Mouse (Mus musculus) MEL (cell line): ENCODE measurements around the gene Rnf220.

Experiments used
- CTCF ChIP-seq, 3 experiments: IDR thresholded peaks in 2 of 3; conservative IDR thresholded peaks in 1 of 3; 2 replicates each; pipeline ENCODE4 v1.5.1; 2011 to 2012; ENCODE audit warnings: low read length in 3 of 3, low read depth in 2 of 3, mild to moderate bottlenecking in 2 of 3, improper control_type of control experiment in 1 of 3, inconsistent platforms in 1 of 3, mixed read lengths in 1 of 3, moderate library complexity in 1 of 3; ENCODE audit not compliant: control insufficient read depth in 1 of 3, insufficient read depth in 1 of 3, poor library complexity in 1 of 3, severe bottlenecking in 1 of 3
- ELF1 ChIP-seq: IDR thresholded peaks from 2 replicates; pipeline ENCODE4 v1.6.1; 2014; ENCODE audit warnings: low read depth, mild to moderate bottlenecking, inconsistent platforms, low read length, improper control_type of control experiment, moderate library complexity
- MXI1 ChIP-seq: IDR thresholded peaks from 2 replicates; pipeline ENCODE4 v1.6.1; 2011; ENCODE audit warnings: mild to moderate bottlenecking, low read depth, low read length, improper control_type of control experiment
- POLR2A ChIP-seq, 2 experiments: IDR thresholded peaks; 2 replicates each; pipeline ENCODE4 v1.6.1; 2011 to 2012; ENCODE audit warnings: low read length in 2 of 2, mild to moderate bottlenecking in 2 of 2, control low read depth in 1 of 2, improper control_type of control experiment in 1 of 2, low read depth in 1 of 2, moderate library complexity in 1 of 2; ENCODE audit not compliant: control insufficient read depth in 1 of 2, insufficient read depth in 1 of 2, poor library complexity in 1 of 2
- SMC3 ChIP-seq: IDR thresholded peaks from 2 replicates; pipeline ENCODE4 v1.6.1; 2011; ENCODE audit warnings: low read depth, low read length, improper control_type of control experiment
- TAL1 ChIP-seq: IDR thresholded peaks from 2 replicates; pipeline ENCODE4 v1.6.1; 2012; ENCODE audit warnings: mild to moderate bottlenecking, inconsistent platforms, low read length, moderate library complexity, mixed read lengths
- USF2 ChIP-seq, 2 experiments: IDR thresholded peaks; 2 replicates each; pipeline ENCODE4 v1.6.1; 2011 to 2012; ENCODE audit warnings: improper control_type of control experiment in 2 of 2, low read length in 2 of 2, borderline replicate concordance in 1 of 2, inconsistent platforms in 1 of 2, low read depth in 1 of 2, mild to moderate bottlenecking in 1 of 2; ENCODE audit not compliant: insufficient read depth in 1 of 2
- ZC3H11A ChIP-seq: IDR thresholded peaks from 2 replicates; pipeline ENCODE4 v1.6.1; 2012; ENCODE audit warnings: low read depth, mild to moderate bottlenecking, inconsistent platforms, low read length, improper control_type of control experiment
- ZKSCAN1 ChIP-seq: IDR thresholded peaks from 2 replicates; pipeline ENCODE4 v1.6.1; 2012; ENCODE audit warnings: low read depth, mild to moderate bottlenecking, inconsistent platforms, low read length, improper control_type of control experiment, moderate library complexity

DNA sequence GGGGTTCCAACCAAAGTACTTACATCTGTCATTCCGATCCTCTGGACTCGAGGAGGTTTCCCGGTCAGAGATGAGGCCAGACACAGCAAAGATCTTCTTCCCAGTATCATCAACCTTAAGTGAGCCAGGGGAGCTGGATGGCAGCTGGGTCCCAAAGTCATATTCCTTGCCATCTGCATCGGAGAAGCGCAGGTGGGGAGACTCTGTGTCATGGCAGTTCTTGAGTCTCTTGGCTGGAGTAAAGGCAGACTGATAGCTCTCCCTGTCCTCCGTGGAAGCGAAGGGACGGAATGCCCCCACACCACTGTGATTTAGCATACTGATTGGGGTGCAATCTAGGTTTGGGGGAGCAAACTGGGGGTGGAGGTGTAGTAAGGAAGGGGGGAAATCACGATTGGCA is 7.3 kb downstream of the Rnf220 start:
- TF ChIP-seq MXI1 (no peak), ELF1 (no peak), ZKSCAN1 (no peak), CTCF (IDR thresholded peaks at IDR 0.05 in 2 of 3, conservative IDR thresholded peaks at IDR 0.05 in 1 of 3; ENCODE audit: control insufficient read depth in 1 of 3, insufficient read depth in 1 of 3, low read depth in 2 of 3, low read length in 3 of 3, poor library complexity in 1 of 3, severe bottlenecking in 1 of 3) (no peak), USF2 (IDR thresholded peaks at IDR 0.05; ENCODE audit: borderline replicate concordance in 1 of 2, insufficient read depth in 1 of 2, low read depth in 1 of 2, low read length in 2 of 2) (no peak), POLR2A (IDR thresholded peaks at IDR 0.05; ENCODE audit: control insufficient read depth in 1 of 2, insufficient read depth in 1 of 2, low read depth in 1 of 2, low read length in 2 of 2, poor library complexity in 1 of 2) (no peak), SMC3 (no peak), ZC3H11A (no peak), TAL1 (no peak)
